Mouse (Mus musculus) heart, embryonic 10.5 days (tissue): ENCODE data around the gene Tmem270. TPM values are rescaled to one million over a fixed set of nuclear protein-coding genes. Genes with fewer than 3 reads are reported as not detected.
A peak's percentile ranks its signal among the peaks of the same experiment; 100 is the strongest.

Experiments used
- DNase-seq: peaks from one replicate; pipeline ENCODE4 v3.0.0-alpha.2; 2017; ENCODE audit warnings: low spot score
- H3K27ac ChIP-seq: fragments of 300-500 bp; sonication (generic); 2 replicates; pipeline ENCODE4 v1.5.1; 2016; ENCODE audit warnings: mild to moderate bottlenecking
- H3K27me3 ChIP-seq: fragments of 300-500 bp; sonication (generic); 2 replicates; pipeline ENCODE4 v1.6.1; 2016; ENCODE audit warnings: mild to moderate bottlenecking; ENCODE audit not compliant: poor library complexity, insufficient read depth, severe bottlenecking
- H3K36me3 ChIP-seq: fragments of 300-500 bp; sonication (generic); 2 replicates; pipeline ENCODE4 v1.6.1; 2016; ENCODE audit warnings: mild to moderate bottlenecking, moderate library complexity
- H3K4me1 ChIP-seq: fragments of 300-500 bp; sonication (generic); 2 replicates; pipeline ENCODE4 v1.6.1; 2016; ENCODE audit warnings: mild to moderate bottlenecking
- H3K4me3 ChIP-seq: fragments of 300-500 bp; sonication (generic); 2 replicates; pipeline ENCODE4 v1.5.1; 2016; ENCODE audit warnings: mild to moderate bottlenecking, moderate library complexity
- H3K9me3 ChIP-seq: fragments of 300-500 bp; sonication (generic); 2 replicates; pipeline ENCODE4 v1.6.1; 2016; ENCODE audit warnings: mild to moderate bottlenecking, moderate library complexity
- WGBS: fragments of 180-500 bp; shearing (Covaris S2); methylation state at CpG from one replicate; pipeline ENCODE4 v1.1.7; 2016; 5-methylcytosine and 5-hydroxymethylcytosine counted together
- polyA plus RNA-seq: library from polyadenylated mRNA; unstranded; fragments of >200 nt; fragmentation: Nextera tagmentation; extraction: Ambion mirVana; gene quantifications from 2 replicates; pipeline ENCODE4 v1.2.1, GENCODE M21; 2016

The Tmem270 gene
- polyA plus RNA-seq, 1 experiment from 2014 or later = not detected

GRCm38 (mm10) chr5:134896965-134897364 is 9.6 kb downstream of the Tmem270 start:
- peak overlapping the region; percentile 62; the same call in 1 of the 2 replicates for H3K27ac ChIP-seq
- no peaks in the 10 kb centered on the region for H3K9me3 ChIP-seq
- H3K36me3 ChIP-seq = no peaks in the 10 kb centered on the region
- no peak for DNase-seq
- H3K4me1 ChIP-seq = peaks cover 27% of the 10 kb centered on the region
- no peak overlapping the region for H3K4me3 ChIP-seq
- peaks cover 23% of the 10 kb centered on the region for H3K27me3 ChIP-seq
- 88% methylated on average over 8 of the region's 8 CpGs for WGBS

GRCm38 (mm10) chr5:134895291-134895690 is 11.2 kb downstream of the Tmem270 start:
- no peak for DNase-seq
- Histone ChIP-seq H3K36me3 (no peaks in the 10 kb centered on the region), H3K4me1 (peaks cover 29% of the 10 kb centered on the region), H3K4me3 (no peak overlapping the region), H3K27me3 (peaks cover 15% of the 10 kb centered on the region), H3K27ac (no peak overlapping the region), H3K9me3 (no peaks in the 10 kb centered on the region)
- 80% methylated on average over 8 of the region's 8 CpGs for WGBS

DNA sequence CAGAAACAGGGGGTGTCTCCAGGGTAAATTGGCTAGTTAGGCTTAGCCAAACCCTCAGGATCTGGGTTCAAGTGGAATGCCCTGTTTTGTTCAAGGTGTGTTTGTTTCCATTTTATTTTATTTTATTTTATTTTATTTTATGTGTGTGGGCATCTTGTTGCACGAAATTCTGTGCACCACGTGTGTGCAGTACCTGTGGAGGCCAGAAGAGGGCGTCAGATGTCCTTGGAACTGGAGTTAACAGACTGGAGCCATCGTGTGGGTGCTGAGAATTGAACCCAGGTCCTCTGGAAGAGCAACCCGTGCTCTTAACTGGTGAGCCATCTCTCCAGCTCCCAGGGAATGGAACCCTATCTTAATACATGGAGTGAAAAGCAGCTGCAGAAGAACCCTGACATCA is 13.8 kb downstream of the Tmem270 start:
- Histone ChIP-seq H3K4me3 (no peak overlapping the region), H3K4me1 (peaks cover 30% of the 10 kb centered on the region), H3K9me3 (no peaks in the 10 kb centered on the region), H3K36me3 (no peaks in the 10 kb centered on the region), H3K27me3 (0 out of 2 replicates have a peak, but pooled peaks cover 13% of the 10 kb centered on the region), H3K27ac (no peak overlapping the region)
- no peak for DNase-seq
- 76% methylated on average over 5 of the region's 5 CpGs for WGBS

GRCm38 (mm10) chr5:134891552-134891951 is 15.0 kb downstream of the Tmem270 start:
- H3K4me3 ChIP-seq = no peak overlapping the region
- no peak for DNase-seq
- H3K27ac ChIP-seq = peak overlapping the region; percentile 13
- no peaks in the 10 kb centered on the region for H3K9me3 ChIP-seq
- 0 out of 2 replicates have a peak, but pooled peaks cover 4% of the 10 kb centered on the region for H3K27me3 ChIP-seq
- no peaks in the 10 kb centered on the region for H3K36me3 ChIP-seq
- 73% methylated on average over 8 of the region's 8 CpGs for WGBS
- peaks cover 22% of the 10 kb centered on the region for H3K4me1 ChIP-seq

GRCm38 (mm10) chr5:134890601-134891054 is 15.9 kb downstream of the Tmem270 start:
- Histone ChIP-seq H3K9me3 (no peaks in the 10 kb centered on the region), H3K4me1 (peaks cover 22% of the 10 kb centered on the region), H3K36me3 (no peaks in the 10 kb centered on the region), H3K27ac (peak overlapping the region; percentile 13; the same call in 1 of the 2 replicates), H3K27me3 (0 out of 2 replicates have a peak, but pooled peaks cover 4% of the 10 kb centered on the region), H3K4me3 (no peak overlapping the region)
- 69% methylated on average over 6 of the region's 6 CpGs for WGBS
- DNase-seq = no peak

DNA sequence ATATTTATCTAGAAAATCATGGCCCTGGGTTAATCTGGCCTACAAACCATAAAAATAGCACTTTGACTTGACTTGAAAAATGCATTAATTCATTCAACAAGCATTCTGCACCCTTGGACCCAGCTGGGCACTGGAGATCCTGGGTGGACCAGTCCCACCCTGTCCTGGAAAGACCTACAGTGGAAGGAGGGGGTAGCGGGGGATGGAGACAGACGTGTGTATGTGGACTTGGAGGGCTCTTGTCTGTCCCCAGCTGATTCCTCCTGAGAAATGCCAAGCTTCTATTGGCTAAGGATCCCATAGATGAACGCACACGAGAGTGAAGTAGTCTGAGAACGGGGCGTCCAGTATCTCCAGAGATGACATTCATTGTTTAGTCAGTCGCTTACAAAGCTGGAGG is 18.0 kb downstream of the Tmem270 start:
- 82% methylated on average over 7 of the region's 7 CpGs for WGBS
- Histone ChIP-seq H3K9me3 (no peaks in the 10 kb centered on the region), H3K27ac (no peak overlapping the region), H3K4me3 (no peak overlapping the region), H3K4me1 (peaks cover 18% of the 10 kb centered on the region), H3K27me3 (0 out of 2 replicates have a peak, but pooled peaks cover 4% of the 10 kb centered on the region), H3K36me3 (no peaks in the 10 kb centered on the region)
- no peak for DNase-seq

DNA sequence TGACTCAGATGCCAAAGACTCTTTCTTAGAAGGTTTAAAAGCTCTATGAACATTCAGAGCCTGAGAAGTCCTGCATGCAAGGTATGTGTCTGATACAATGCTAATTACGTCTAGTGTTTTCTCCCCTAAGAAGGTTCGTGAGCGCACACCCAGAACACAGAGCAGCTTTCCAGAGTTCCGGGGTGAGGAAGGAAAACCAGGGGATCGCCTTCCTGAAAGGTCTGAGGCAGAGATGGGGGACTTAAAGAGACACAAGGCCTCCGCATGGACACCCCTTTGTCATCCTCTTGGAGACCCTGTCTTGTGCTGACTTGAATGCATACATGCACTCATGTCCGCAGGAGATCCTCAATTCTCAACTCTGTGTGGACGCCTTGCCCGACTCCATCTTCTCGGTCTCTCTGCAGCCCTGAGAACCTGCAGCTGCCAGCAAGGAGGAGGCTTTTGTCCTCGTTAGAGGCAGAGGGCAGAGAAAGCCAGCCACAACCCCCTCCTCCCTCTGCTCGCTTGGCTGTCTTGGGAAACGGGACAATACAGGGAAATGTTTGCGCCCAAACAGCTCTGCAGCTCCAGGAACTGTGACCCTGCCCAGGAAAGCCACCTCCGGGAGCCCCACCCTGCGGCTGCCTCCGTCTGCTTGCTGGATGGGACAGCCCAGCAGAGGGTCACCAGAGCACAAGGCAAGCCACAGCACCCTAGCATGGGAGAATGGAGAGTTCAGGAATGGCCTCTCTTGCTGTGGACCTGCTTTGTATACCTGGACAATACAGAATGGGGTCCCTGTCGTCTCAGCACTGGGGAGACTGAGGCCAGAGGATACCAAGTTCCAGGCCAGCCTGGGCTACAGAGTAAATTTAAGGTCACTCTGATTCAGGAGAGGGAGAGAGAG is 18.8 kb downstream of the Tmem270 start:
- no peak overlapping the region for H3K4me3 ChIP-seq
- no peaks in the 10 kb centered on the region for H3K9me3 ChIP-seq
- no peaks in the 10 kb centered on the region for H3K36me3 ChIP-seq
- WGBS = 58% methylated on average over 18 of the region's 18 CpGs
- H3K4me1 ChIP-seq = peaks cover 18% of the 10 kb centered on the region
- H3K27me3 ChIP-seq = 0 out of 2 replicates have a peak, but pooled peaks cover 4% of the 10 kb centered on the region
- no peak for DNase-seq
- H3K27ac ChIP-seq = peak overlapping the region; percentile 69

DNA sequence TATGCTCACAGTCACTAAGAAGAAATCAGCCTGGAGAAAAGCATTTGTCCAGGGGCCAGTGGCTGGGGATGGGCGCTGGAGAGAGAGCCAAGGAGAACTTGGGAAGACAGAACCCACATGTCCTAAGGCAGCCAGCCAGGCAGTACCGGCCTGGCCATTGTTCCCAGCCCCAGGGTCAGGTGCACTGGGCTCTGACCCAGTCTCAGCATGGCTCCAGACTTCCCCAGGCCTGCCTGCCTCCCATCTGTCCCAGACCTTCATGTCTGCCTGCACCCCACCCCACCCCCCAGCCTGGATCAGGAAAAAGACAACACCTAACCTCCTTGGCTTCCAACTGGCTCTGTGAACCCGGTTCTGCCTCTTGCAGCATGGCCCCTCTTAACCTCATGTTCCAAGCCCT is 23.5 kb downstream of the Tmem270 start:
- WGBS = 73% methylated on average over 3 of the region's 3 CpGs
- H3K27ac ChIP-seq = no peak overlapping the region

GRCm38 (mm10) chr5:134876801-134877200 is 29.7 kb downstream of the Tmem270 start:
- 0 out of 2 replicates have a peak, but pooled peaks cover 4% of the 10 kb centered on the region for H3K4me1 ChIP-seq
- DNase-seq = no peak
- no peaks in the 10 kb centered on the region for H3K36me3 ChIP-seq
- H3K27ac ChIP-seq = no peak overlapping the region
- no peak overlapping the region for H3K4me3 ChIP-seq
- peaks cover 2% of the 10 kb centered on the region; the same call in 1 of the 2 replicates for H3K9me3 ChIP-seq
- no peaks in the 10 kb centered on the region for H3K27me3 ChIP-seq
- 67% methylated on average over 10 of the region's 10 CpGs for WGBS

More for the DNA sequence above, 23.5 kb downstream of the Tmem270 start:
- 0 out of 2 replicates have a peak, but pooled peaks cover 3% of the 10 kb centered on the region for H3K27me3 ChIP-seq
- H3K36me3 ChIP-seq = no peaks in the 10 kb centered on the region
- H3K4me1 ChIP-seq = peaks cover 7% of the 10 kb centered on the region
- no peak overlapping the region for H3K4me3 ChIP-seq
- no peak for DNase-seq
- peaks cover 2% of the 10 kb centered on the region; the same call in 1 of the 2 replicates for H3K9me3 ChIP-seq

- H3K4me3 ChIP-seq = no peak overlapping the region
- H3K27me3 ChIP-seq = no peaks in the 10 kb centered on the region
- H3K36me3 ChIP-seq = no peaks in the 10 kb centered on the region
- 0 out of 2 replicates have a peak, but pooled peaks cover 4% of the 10 kb centered on the region for H3K4me1 ChIP-seq
- no peaks in the 10 kb centered on the region for H3K9me3 ChIP-seq
- DNase-seq = no peak
- no peak overlapping the region for H3K27ac ChIP-seq
- 86% methylated on average over 5 of the region's 5 CpGs for WGBS
Measured at GRCm38 (mm10) chr5:134875245-134875644, 31.3 kb downstream of the Tmem270 start.

- Histone ChIP-seq H3K36me3 (no peaks in the 10 kb centered on the region), H3K27ac (0 out of 2 replicates have a peak overlapping the region, but pooled peaks have one; percentile 5), H3K27me3 (no peaks in the 10 kb centered on the region), H3K9me3 (no peaks in the 10 kb centered on the region), H3K4me1 (0 out of 2 replicates have a peak, but pooled peaks cover 4% of the 10 kb centered on the region), H3K4me3 (no peak overlapping the region)
- WGBS = 71% methylated on average over 20 of the region's 21 CpGs
- no peak for DNase-seq
Measured at GRCm38 (mm10) chr5:134873956-134874879, 32.3 kb downstream of the Tmem270 start.

DNA sequence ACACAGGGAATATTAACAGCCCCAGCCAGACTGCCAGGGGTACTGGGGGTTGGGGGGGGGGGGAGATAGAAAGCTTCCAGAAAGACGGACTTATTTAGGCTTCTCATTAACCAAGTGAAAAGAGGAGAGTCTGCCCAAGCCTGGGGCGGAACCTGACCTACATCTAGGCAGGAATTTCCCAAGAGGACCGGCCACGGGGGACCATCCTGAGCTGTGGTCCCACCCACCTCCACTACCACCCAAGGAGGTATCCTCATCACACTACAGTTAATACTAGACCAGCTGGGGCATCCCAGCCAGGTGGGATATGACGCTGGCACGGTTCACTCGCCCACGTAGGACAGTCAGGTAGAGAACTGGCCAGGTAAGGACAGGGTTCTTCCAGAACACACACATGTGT is 33.5 kb downstream of the Tmem270 start:
- Histone ChIP-seq H3K27me3 (no peaks in the 10 kb centered on the region), H3K9me3 (no peaks in the 10 kb centered on the region), H3K27ac (no peak overlapping the region), H3K36me3 (no peaks in the 10 kb centered on the region), H3K4me1 (peaks cover 6% of the 10 kb centered on the region; the same call in 1 of the 2 replicates), H3K4me3 (no peak overlapping the region)
- no peak for DNase-seq
- 86% methylated on average over 8 of the region's 8 CpGs for WGBS
